In the genomic region with DNA sequence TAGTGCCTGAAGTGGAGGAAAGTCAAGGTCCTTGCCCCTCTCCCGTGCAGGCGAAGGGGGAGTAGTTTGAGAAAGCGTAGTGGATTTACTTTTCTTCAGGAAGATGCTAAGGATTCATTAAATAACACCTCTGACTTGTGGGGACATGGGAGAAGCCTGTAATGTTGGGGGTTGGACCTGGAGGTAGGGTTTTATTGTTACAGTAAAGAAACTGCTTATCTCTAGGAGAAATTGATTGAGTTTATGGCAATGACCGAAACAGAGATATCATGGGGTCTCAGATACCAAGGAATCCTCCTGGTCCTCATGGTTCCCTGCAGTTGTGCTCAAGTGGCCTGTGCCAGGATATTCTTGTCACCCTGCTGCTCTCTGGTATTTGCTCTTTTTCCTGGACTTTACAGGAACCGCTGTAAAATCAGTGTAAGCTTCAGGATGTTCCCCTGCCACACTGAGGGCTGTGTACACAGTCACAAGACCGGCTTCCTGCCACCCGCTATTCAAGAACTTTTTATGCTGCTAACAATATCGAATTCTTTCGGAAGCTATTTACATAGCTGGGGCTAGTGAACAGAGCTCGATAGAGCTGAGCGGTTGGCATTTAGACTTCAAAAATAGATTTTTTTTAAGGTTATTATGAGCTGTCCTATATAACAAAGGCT, we compare ENCODE assay signal across 8 mouse cellular contexts.
DNase-seq lines count a peak whose midpoint lies in the region; ATAC-seq and TF ChIP-seq lines count a peak whose summit lies in the region.
"Had no signal": no experiment of that assay in that cellular context is flagged by ENCODE, and none has a peak within 500 bp of the region (broad histone marks: within the 10 kb centered on the region; RNA-seq: fewer than 3 reads in every experiment).

No protein-coding gene starts in this region.

- H3K9me3 ChIP-seq in liver, embryonic 12.5 days (replicated peaks) = no peaks in the 10 kb centered on the region
- no peaks in the 10 kb centered on the region for H3K9me3 ChIP-seq in forebrain, embryonic 15.5 days
- H3K9me3 ChIP-seq in kidney, embryonic 14.5 days (ENCODE audit: control insufficient read depth, low read length) = no peaks in the 10 kb centered on the region
- no peaks in the 10 kb centered on the region for H3K9me3 ChIP-seq in neural tube, embryonic 14.5 days (ENCODE audit: control insufficient read depth, low read length)

- WGBS in liver, adult 2 months = 34% methylated on average over 11 of the region's 11 CpGs
- 65% methylated on average over 11 of the region's 11 CpGs for whole genome bisulfite sequencing in liver, embryonic 12.5 days (ENCODE audit: insufficient replicate concordance)
- WGBS in forebrain, embryonic 15.5 days = 33% methylated on average over 11 of the region's 11 CpGs
- WGBS in kidney, embryonic 14.5 days = 47% methylated on average over 11 of the region's 11 CpGs
- 67% methylated on average over 11 of the region's 11 CpGs for WGBS in neural tube, embryonic 14.5 days

- H3K27me3 ChIP-seq in liver, adult 2 months (ENCODE audit: control insufficient read depth, insufficient read depth, low read length) = no peaks in the 10 kb centered on the region
- H3K27me3 ChIP-seq in liver, embryonic 12.5 days (replicated peaks) = no peaks in the 10 kb centered on the region
- no peaks in the 10 kb centered on the region for H3K27me3 ChIP-seq in forebrain, embryonic 15.5 days
- no peaks in the 10 kb centered on the region for H3K27me3 ChIP-seq in kidney, embryonic 14.5 days (ENCODE audit: control insufficient read depth, insufficient read depth, low read length)
- H3K27me3 ChIP-seq in neural tube, embryonic 14.5 days (ENCODE audit: control insufficient read depth, insufficient read depth, low read length) = no peaks in the 10 kb centered on the region

- H3K27ac ChIP-seq in liver, adult 2 months (replicated peaks; ENCODE audit: insufficient read depth, low read depth, low read length) = 0 out of 2 replicates have a peak overlapping the region, but pooled peaks have one; percentile 1
- no peak overlapping the region for H3K27ac ChIP-seq in liver, embryonic 12.5 days
- H3K27ac ChIP-seq in forebrain, embryonic 15.5 days (replicated peaks) = 0 out of 2 replicates have a peak overlapping the region, but pooled peaks have one; percentile 5
- no peak overlapping the region; the same call in 1 of the 2 replicates for H3K27ac ChIP-seq in kidney, embryonic 14.5 days (ENCODE audit: low read depth, low read length)
- H3K27ac ChIP-seq in neural tube, embryonic 14.5 days (ENCODE audit: low read depth, low read length) = no peak overlapping the region

- no peak for ATAC-seq in liver, embryonic 12.5 days
- ATAC-seq in forebrain, embryonic 15.5 days (replicated peaks) = no peak
- ATAC-seq in kidney, embryonic 14.5 days (ENCODE audit: low FRiP score, low TSS enrichment) = peak; percentile 40; the same call in 1 of the 2 replicates
- peak; percentile 47; the same call in 1 of the 2 replicates for ATAC-seq in neural tube, embryonic 14.5 days (ENCODE audit: low read depth)
- ATAC-seq: inflammation-experienced regulatory T-cells, adult 6 months had no signal

- DNase-seq in liver, adult 2 months (ENCODE audit: extremely low read depth, low read depth, low spot score) = peak; percentile 50
- no peak for DNase-seq in right cerebral cortex, adult 18-20 months
- no peak for DNase-seq in ovary, postnatal 36 days (ENCODE audit: low spot score)

- H3K79me2 ChIP-seq in liver, adult 2 months (ENCODE audit: control insufficient read depth, insufficient read depth, low read length) = no peaks in the 10 kb centered on the region; the same call in 1 of the 2 replicates

- TF ChIP-seq CTCF in liver, adult 2 months (IDR thresholded peaks at IDR 0.05; ENCODE audit: low read depth, low read length) = no peak

- H3K9ac ChIP-seq in liver, adult 2 months (ENCODE audit: low read depth, low read length) = no peak overlapping the region
- H3K9ac ChIP-seq in liver, embryonic 12.5 days = no peak overlapping the region
- no peak overlapping the region for H3K9ac ChIP-seq in forebrain, embryonic 15.5 days (replicated peaks)
- no peak overlapping the region for H3K9ac ChIP-seq in kidney, embryonic 14.5 days (ENCODE audit: low read depth, low read length)
- no peak overlapping the region for H3K9ac ChIP-seq in neural tube, embryonic 14.5 days (replicated peaks; ENCODE audit: low read depth, low read length)

- no peak for TF ChIP-seq POLR2A in liver, adult 2 months (IDR thresholded peaks at IDR 0.05; ENCODE audit: extremely low read depth, insufficient read depth, low read length)

- no peak overlapping the region for H3K4me3 ChIP-seq in liver, adult 2 months (ENCODE audit: insufficient read depth, low read depth, low read length)
- H3K4me3 ChIP-seq in liver, embryonic 12.5 days = no peak overlapping the region
- H3K4me3 ChIP-seq in forebrain, embryonic 15.5 days = no peak overlapping the region
- no peak overlapping the region for H3K4me3 ChIP-seq in kidney, embryonic 14.5 days (ENCODE audit: low read length)
- H3K4me3 ChIP-seq in neural tube, embryonic 14.5 days (ENCODE audit: low read depth, low read length) = no peak overlapping the region

- peaks cover 10% of the 10 kb centered on the region; the same call in 1 of the 2 replicates for H3K4me1 ChIP-seq in liver, adult 2 months (ENCODE audit: control insufficient read depth, insufficient read depth, low read length)
- H3K4me1 ChIP-seq in liver, embryonic 12.5 days = peaks cover 4% of the 10 kb centered on the region; the same call in 1 of the 2 replicates
- H3K4me1 ChIP-seq in forebrain, embryonic 15.5 days = peaks cover 31% of the 10 kb centered on the region
- H3K4me1 ChIP-seq in kidney, embryonic 14.5 days (ENCODE audit: control insufficient read depth, insufficient read depth, low read length) = peaks cover 29% of the 10 kb centered on the region
- no peaks in the 10 kb centered on the region for H3K4me1 ChIP-seq in neural tube, embryonic 14.5 days (ENCODE audit: control insufficient read depth, insufficient read depth, low read length)

- H3K4me2 ChIP-seq in liver, embryonic 12.5 days = no peak overlapping the region
- H3K4me2 ChIP-seq in forebrain, embryonic 15.5 days (replicated peaks) = no peak overlapping the region
- H3K4me2 ChIP-seq in kidney, embryonic 14.5 days (replicated peaks; ENCODE audit: low read depth, low read length) = no peak overlapping the region
- no peak overlapping the region for H3K4me2 ChIP-seq in neural tube, embryonic 14.5 days (ENCODE audit: low read depth, low read length)

- H3K36me3 ChIP-seq in liver, adult 2 months (ENCODE audit: control insufficient read depth, insufficient read depth, low read length) = no peaks in the 10 kb centered on the region
- no peaks in the 10 kb centered on the region for H3K36me3 ChIP-seq in liver, embryonic 12.5 days
- no peaks in the 10 kb centered on the region for H3K36me3 ChIP-seq in forebrain, embryonic 15.5 days
- H3K36me3 ChIP-seq in kidney, embryonic 14.5 days (ENCODE audit: control insufficient read depth, insufficient read depth, low read length) = no peaks in the 10 kb centered on the region
- H3K36me3 ChIP-seq in neural tube, embryonic 14.5 days (ENCODE audit: control insufficient read depth, insufficient read depth, low read length) = no peaks in the 10 kb centered on the region

Comparison
In these comparisons a context has a peak if more than half of its experiments do, and no peak if none do; other contexts are left out.
1. H3K27ac ChIP-seq: peak in liver, adult 2 months (single experiment) and forebrain, embryonic 15.5 days (single experiment); none in liver, embryonic 12.5 days (single experiment), kidney, embryonic 14.5 days (single experiment) and neural tube, embryonic 14.5 days (single experiment).
2. ATAC-seq: peak in kidney, embryonic 14.5 days (single experiment) and neural tube, embryonic 14.5 days (single experiment); none in liver, embryonic 12.5 days (single experiment) and forebrain, embryonic 15.5 days (single experiment).